Mouse (Mus musculus): ENCODE measurements around the gene Ldah. TPM values are rescaled to one million over a fixed set of nuclear protein-coding genes. Genes with fewer than 3 reads are reported as not detected.

Ldah gene
- polyA plus RNA-seq, 1 experiment from 2014 or later = 65.9 TPM

DNA sequence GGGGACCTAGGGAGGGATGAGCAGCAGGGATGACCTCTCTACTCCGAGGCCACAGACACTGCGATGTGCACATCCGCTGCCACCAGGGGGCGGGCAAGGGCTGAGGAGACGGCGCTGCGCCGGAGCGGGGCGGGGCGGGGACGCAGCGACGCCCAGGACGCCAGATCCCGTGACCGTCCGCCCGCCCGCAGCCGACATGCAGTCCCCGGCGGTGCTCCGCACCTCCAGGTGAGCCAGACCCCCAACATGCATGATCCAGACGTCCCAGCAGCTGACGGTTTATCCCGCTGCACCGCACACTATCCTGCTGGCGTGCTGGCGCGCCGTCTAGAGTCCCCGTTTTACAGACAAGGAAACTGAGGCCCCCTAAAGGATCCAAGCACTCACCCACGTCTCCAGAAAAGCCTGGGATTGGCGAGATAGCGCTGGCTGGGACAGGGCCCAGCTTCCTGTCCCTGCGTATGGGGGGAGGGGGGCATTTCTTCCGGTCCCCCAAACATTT, 105.4 kb downstream of the Ldah start, which contains the start of gene Hs1bp3:
Gene Hs1bp3, plus strand, starts transcription at position 163 of the 502 bp plus-strand sequence.
- Histone ChIP-seq H3K27me3 (ENCODE audit: control insufficient read depth, insufficient read depth, low read length) (no peaks in the 10 kb centered on the region; the same call in 1 of the 2 replicates), H3K36me3 (ENCODE audit: control insufficient read depth, insufficient read depth, low read length) (no peaks in the 10 kb centered on the region), H3K9me3 (ENCODE audit: control insufficient read depth, low read length) (no peaks in the 10 kb centered on the region), H3K4me1 (replicated peaks; ENCODE audit: control insufficient read depth, insufficient read depth, low read length) (0 out of 2 replicates have a peak, but pooled peaks cover 1% of the 10 kb centered on the region), H3K27ac (ENCODE audit: low read depth, low read length) (no peak within 1 kb of the TSS), H3K4me2 (ENCODE audit: low read depth, low read length, severe bottlenecking) (peak within 1 kb of the TSS; percentile 68), H3K4me3 (ENCODE audit: low read depth, low read length) (peak within 1 kb of the TSS; percentile 59), H3K9ac (ENCODE audit: low read length) (peak within 1 kb of the TSS; percentile 67)
- peak; percentile 96 for DNase-seq (ENCODE audit: low spot score)
- peak; percentile 84 for ATAC-seq (replicated peaks; ENCODE audit: low FRiP score)
- WGBS = under 1% methylated on average over 35 of the region's 38 CpGs

DNA sequence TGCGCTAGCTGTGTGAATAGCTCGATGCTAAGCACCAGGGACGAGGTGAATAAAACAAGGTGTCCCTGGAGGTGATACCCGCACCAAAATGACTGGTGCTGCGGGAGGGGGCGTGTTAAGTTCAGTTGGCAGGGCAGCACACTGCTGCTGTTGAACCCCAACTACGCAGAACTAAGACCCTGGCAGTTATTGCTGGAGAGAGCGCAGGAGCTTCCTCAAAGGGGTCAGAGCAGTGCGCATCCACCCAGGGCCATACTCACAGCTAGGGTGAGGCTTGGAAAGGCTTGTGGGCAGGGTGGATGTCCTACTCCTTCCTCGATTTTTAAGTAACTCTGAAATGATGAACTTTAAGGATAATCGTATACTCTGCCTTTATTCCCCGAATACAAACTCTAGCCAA, 105.9 kb downstream of the Ldah start:
- Histone ChIP-seq H3K36me3 (ENCODE audit: control insufficient read depth, insufficient read depth, low read length) (no peaks in the 10 kb centered on the region; the same call in 1 of the 2 replicates), H3K27ac (ENCODE audit: low read depth, low read length) (no peak overlapping the region), H3K27me3 (ENCODE audit: control insufficient read depth, insufficient read depth, low read length) (no peaks in the 10 kb centered on the region; the same call in 1 of the 2 replicates), H3K9me3 (ENCODE audit: control insufficient read depth, low read length) (no peaks in the 10 kb centered on the region), H3K4me3 (ENCODE audit: low read depth, low read length) (peak overlapping the region; percentile 59), H3K4me1 (replicated peaks; ENCODE audit: control insufficient read depth, insufficient read depth, low read length) (0 out of 2 replicates have a peak, but pooled peaks cover 1% of the 10 kb centered on the region), H3K9ac (ENCODE audit: low read length) (peak overlapping the region; percentile 67), H3K4me2 (ENCODE audit: low read depth, low read length, severe bottlenecking) (peak overlapping the region; percentile 68)
- WGBS = 19% methylated on average over 12 of the region's 12 CpGs
- DNase-seq (ENCODE audit: low spot score) (no peak), ATAC-seq (replicated peaks; ENCODE audit: low FRiP score) (no peak)

DNA sequence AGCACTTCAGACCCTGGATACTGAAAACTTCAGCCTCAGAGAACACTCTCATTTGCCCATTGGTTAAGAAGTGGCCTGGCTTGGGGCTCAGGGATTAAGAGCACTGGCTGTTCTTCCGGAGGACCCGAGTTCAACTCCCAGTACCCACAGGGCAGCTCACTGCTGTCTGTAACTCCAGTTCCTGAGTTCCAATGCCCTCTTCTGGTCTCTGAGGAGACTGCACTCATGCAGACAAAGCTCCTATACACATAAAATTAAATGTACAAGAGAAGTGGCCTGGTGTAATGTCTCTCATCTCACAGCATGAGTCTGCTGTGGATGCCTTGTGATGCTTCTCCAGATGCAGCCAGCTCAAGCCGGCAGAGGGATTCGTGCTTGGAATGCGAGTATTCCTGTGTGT, 108.6 kb downstream of the Ldah start:
- no peak for DNase-seq (ENCODE audit: low spot score)
- Histone ChIP-seq H3K4me1 (replicated peaks; ENCODE audit: control insufficient read depth, insufficient read depth, low read length) (0 out of 2 replicates have a peak, but pooled peaks cover 1% of the 10 kb centered on the region), H3K4me2 (ENCODE audit: low read depth, low read length, severe bottlenecking) (no peak overlapping the region), H3K36me3 (ENCODE audit: control insufficient read depth, insufficient read depth, low read length) (no peaks in the 10 kb centered on the region; the same call in 1 of the 2 replicates), H3K9me3 (ENCODE audit: control insufficient read depth, low read length) (no peaks in the 10 kb centered on the region), H3K4me3 (ENCODE audit: low read depth, low read length) (no peak overlapping the region), H3K27me3 (ENCODE audit: control insufficient read depth, insufficient read depth, low read length) (no peaks in the 10 kb centered on the region; the same call in 1 of the 2 replicates), H3K27ac (ENCODE audit: low read depth, low read length) (no peak overlapping the region), H3K9ac (ENCODE audit: low read length) (no peak overlapping the region)
- WGBS = 91% methylated on average over 5 of the region's 5 CpGs
- no peak for ATAC-seq (replicated peaks; ENCODE audit: low FRiP score)

DNA sequence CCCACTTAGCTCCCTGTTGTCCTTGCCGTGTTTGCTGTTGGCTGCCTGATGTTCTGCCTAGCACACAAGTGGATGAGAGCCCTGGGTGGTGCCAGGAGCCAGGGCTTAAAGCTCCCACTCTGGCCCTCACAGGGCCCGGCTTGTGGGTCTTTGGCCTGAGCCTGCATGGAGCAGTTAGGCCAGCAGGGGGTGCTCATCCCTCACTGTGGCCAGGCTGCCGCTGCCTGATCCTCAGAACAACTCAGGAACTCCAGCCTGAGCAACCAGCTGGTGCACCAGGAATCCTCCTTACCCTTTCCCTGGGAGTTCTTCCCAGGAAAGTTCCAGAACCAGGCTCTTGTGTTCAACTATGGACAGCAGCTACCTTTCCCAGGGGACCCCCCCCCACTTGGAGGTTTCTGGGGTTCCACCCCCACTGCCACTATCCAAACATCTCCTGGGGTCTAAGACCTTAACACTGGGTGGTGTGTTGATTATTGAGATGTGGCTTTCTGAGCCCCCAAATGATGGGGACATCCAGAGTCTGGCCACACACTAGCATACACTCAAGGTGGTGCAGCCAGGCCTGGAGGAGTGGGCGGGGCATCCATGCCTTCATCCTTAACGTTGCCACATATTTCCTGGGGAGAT, 112.3 kb downstream of the Ldah start:
- Histone ChIP-seq H3K4me1 (replicated peaks; ENCODE audit: control insufficient read depth, insufficient read depth, low read length) (no peaks in the 10 kb centered on the region), H3K9me3 (ENCODE audit: control insufficient read depth, low read length) (no peaks in the 10 kb centered on the region), H3K27me3 (ENCODE audit: control insufficient read depth, insufficient read depth, low read length) (no peaks in the 10 kb centered on the region), H3K27ac (ENCODE audit: low read depth, low read length) (no peak overlapping the region), H3K9ac (ENCODE audit: low read length) (no peak overlapping the region), H3K4me2 (ENCODE audit: low read depth, low read length, severe bottlenecking) (no peak overlapping the region), H3K36me3 (ENCODE audit: control insufficient read depth, insufficient read depth, low read length) (no peaks in the 10 kb centered on the region; the same call in 1 of the 2 replicates), H3K4me3 (ENCODE audit: low read depth, low read length) (no peak overlapping the region)
- WGBS = 48% methylated on average over 5 of the region's 5 CpGs
- peak; percentile 88 for DNase-seq (ENCODE audit: low spot score)
- ATAC-seq (replicated peaks; ENCODE audit: low FRiP score) = peak; percentile 65

DNA sequence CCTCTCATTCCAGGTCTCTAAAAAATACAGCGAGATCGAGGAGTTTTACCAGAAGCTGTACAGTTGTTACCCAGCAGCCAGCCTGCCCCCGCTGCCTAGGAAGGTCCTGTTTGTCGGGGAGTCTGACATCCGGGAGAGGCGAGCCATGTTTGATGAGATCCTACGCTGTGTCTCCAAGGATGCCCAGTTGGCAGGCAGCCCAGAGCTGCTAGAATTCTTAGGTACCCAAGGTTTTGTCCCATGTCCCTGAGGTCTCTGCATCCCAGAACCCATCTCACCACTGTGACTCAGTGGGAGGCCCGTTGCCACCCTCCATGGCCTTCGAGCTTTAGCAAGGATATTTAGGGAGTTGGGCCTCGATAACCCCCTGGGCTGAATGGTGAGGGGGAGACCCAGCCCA, 113.6 kb downstream of the Ldah start:
- no peaks in the 10 kb centered on the region for H3K9me3 ChIP-seq (ENCODE audit: control insufficient read depth, low read length)
- 95% methylated on average over 10 of the region's 10 CpGs for WGBS
- H3K36me3 ChIP-seq (ENCODE audit: control insufficient read depth, insufficient read depth, low read length) = no peaks in the 10 kb centered on the region; the same call in 1 of the 2 replicates
- H3K27ac ChIP-seq (ENCODE audit: low read depth, low read length) = no peak overlapping the region
- DNase-seq (ENCODE audit: low spot score) = no peak
- no peak overlapping the region for H3K4me2 ChIP-seq (ENCODE audit: low read depth, low read length, severe bottlenecking)
- no peak overlapping the region for H3K4me3 ChIP-seq (ENCODE audit: low read depth, low read length)
- no peak for ATAC-seq (replicated peaks; ENCODE audit: low FRiP score)
- H3K9ac ChIP-seq (ENCODE audit: low read length) = no peak overlapping the region
- H3K4me1 ChIP-seq (replicated peaks; ENCODE audit: control insufficient read depth, insufficient read depth, low read length) = no peaks in the 10 kb centered on the region
- no peaks in the 10 kb centered on the region for H3K27me3 ChIP-seq (ENCODE audit: control insufficient read depth, insufficient read depth, low read length)

DNA sequence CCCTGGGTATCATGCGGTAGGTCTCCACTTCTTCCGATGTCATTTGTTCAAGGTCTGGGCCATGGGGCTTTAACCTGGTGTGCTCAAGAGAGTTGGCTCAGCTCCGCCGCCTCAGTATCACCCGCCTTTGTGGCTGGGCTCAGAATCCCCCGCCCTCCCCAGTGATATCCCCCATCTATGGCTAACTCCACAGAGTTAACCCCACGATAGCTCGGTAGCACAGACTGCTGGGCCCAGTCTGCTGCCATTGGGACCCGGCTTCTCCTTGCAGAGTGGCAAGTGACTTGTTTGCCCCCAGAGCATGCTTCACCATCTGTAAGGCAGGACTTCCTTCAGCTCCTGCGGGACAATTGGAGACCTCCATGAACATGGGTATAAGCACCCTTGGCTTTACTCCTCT, 116.2 kb downstream of the Ldah start:
- Histone ChIP-seq H3K27me3 (ENCODE audit: control insufficient read depth, insufficient read depth, low read length) (no peaks in the 10 kb centered on the region), H3K4me3 (ENCODE audit: low read depth, low read length) (no peak overlapping the region), H3K9me3 (ENCODE audit: control insufficient read depth, low read length) (no peaks in the 10 kb centered on the region), H3K9ac (ENCODE audit: low read length) (no peak overlapping the region), H3K36me3 (ENCODE audit: control insufficient read depth, insufficient read depth, low read length) (no peaks in the 10 kb centered on the region), H3K27ac (ENCODE audit: low read depth, low read length) (no peak overlapping the region), H3K4me1 (replicated peaks; ENCODE audit: control insufficient read depth, insufficient read depth, low read length) (no peaks in the 10 kb centered on the region; the same call in 1 of the 2 replicates), H3K4me2 (ENCODE audit: low read depth, low read length, severe bottlenecking) (no peak overlapping the region)
- WGBS = 84% methylated on average over 10 of the region's 10 CpGs
- no peak for ATAC-seq (replicated peaks; ENCODE audit: low FRiP score)
- no peak for DNase-seq (ENCODE audit: low spot score)

DNA sequence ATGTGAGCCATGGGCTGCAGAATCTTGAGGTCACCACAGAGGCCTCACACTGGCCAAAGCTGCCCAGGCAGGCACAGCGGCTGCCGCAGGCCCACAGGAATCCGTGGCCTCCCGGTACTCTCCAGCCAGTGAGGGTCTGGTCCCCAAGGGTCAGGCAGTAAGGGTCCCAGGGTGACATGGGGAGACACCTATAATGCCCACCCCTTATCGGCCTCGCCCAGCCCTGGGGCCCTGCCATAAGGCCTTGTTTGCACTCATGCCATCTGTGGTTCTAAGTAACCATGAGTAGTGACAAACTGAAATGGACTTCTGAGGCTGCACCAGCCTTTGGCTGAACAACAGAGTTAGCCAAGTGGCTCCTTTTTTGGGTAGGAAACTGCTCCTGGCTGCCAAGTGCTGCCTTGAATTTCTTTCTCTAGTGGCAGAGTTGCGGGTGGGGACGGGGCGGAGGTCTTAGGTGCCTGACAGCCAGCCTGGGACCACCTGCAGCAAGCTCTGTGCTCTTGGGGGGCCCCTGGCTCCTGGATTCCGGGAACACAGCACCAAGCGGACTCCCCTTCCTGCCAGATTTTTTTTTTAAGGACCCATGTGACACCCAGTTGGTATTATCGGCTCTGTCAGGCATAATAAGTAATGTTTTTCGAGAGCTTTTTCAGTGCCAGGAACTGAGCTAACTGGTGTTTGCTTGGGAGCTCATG, 117.5 kb downstream of the Ldah start:
- Histone ChIP-seq H3K27ac (ENCODE audit: low read depth, low read length) (no peak overlapping the region), H3K9me3 (ENCODE audit: control insufficient read depth, low read length) (no peaks in the 10 kb centered on the region), H3K36me3 (ENCODE audit: control insufficient read depth, insufficient read depth, low read length) (no peaks in the 10 kb centered on the region), H3K4me3 (ENCODE audit: low read depth, low read length) (no peak overlapping the region), H3K27me3 (ENCODE audit: control insufficient read depth, insufficient read depth, low read length) (no peaks in the 10 kb centered on the region), H3K4me1 (replicated peaks; ENCODE audit: control insufficient read depth, insufficient read depth, low read length) (no peaks in the 10 kb centered on the region; the same call in 1 of the 2 replicates), H3K9ac (ENCODE audit: low read length) (no peak overlapping the region), H3K4me2 (ENCODE audit: low read depth, low read length, severe bottlenecking) (no peak overlapping the region)
- WGBS = 94% methylated on average over 13 of the region's 13 CpGs
- ATAC-seq (replicated peaks; ENCODE audit: low FRiP score) (no peak), DNase-seq (ENCODE audit: low spot score) (no peak)

DNA sequence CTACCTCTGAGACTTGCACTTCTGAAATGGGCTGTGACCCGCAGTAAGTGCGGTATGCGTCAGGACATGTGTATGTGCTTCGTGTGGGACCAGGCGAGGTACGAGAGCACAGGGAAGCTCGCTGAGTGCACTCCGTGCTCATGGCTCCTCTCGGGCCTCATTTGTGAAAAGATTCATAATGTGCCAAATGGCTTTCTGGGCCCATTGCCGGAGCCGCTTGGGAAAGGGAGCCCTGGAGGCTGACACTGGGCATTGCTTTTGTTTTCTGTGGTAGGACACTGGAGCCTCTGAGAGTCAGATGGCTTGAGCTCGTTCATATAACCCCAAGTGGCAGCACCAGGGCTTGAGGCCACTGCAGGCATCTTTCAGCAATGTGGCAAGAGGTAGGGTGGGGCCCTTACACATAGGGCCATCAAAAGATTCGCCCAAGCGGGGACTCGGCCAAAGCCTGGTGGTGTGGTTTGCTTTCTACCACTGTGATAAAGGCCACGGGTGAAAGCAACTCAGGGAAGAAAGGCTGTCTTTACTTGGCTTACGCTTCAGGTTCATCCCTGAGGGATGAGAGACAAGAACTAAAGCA, 118.1 kb downstream of the Ldah start:
- 93% methylated on average over 17 of the region's 17 CpGs for WGBS

More for the DNA sequence above, 118.1 kb downstream of the Ldah start:
- H3K27ac ChIP-seq (ENCODE audit: low read depth, low read length) = no peak overlapping the region
- H3K27me3 ChIP-seq (ENCODE audit: control insufficient read depth, insufficient read depth, low read length) = no peaks in the 10 kb centered on the region
- H3K9me3 ChIP-seq (ENCODE audit: control insufficient read depth, low read length) = no peaks in the 10 kb centered on the region
- H3K4me3 ChIP-seq (ENCODE audit: low read depth, low read length) = no peak overlapping the region
- DNase-seq (ENCODE audit: low spot score) (no peak), ATAC-seq (replicated peaks; ENCODE audit: low FRiP score) (no peak)
- H3K4me1 ChIP-seq (replicated peaks; ENCODE audit: control insufficient read depth, insufficient read depth, low read length) = no peaks in the 10 kb centered on the region; the same call in 1 of the 2 replicates
- no peak overlapping the region for H3K4me2 ChIP-seq (ENCODE audit: low read depth, low read length, severe bottlenecking)
- no peak overlapping the region for H3K9ac ChIP-seq (ENCODE audit: low read length)
- H3K36me3 ChIP-seq (ENCODE audit: control insufficient read depth, insufficient read depth, low read length) = no peaks in the 10 kb centered on the region
